Mouse (Mus musculus): ENCODE results near the gene 9130023H24Rik. TPM values are rescaled to one million over a fixed set of nuclear protein-coding genes. Genes with fewer than 3 reads are reported as not detected.

9130023H24Rik gene
- polyA plus RNA-seq, 1 experiment from 2014 or later: 2.4 TPM

GRCm38 (mm10) chr7:128235481-128235880 is 2.4 kb downstream of the 9130023H24Rik start:
- ATAC-seq (ENCODE audit: insufficient read depth): no peak
- peaks cover 29% of the 10 kb centered on the region for H3K4me1 ChIP-seq (replicated peaks)
- no peaks in the 10 kb centered on the region for H3K9me3 ChIP-seq (replicated peaks)
- H3K27ac ChIP-seq (replicated peaks): no peak overlapping the region
- H3K27me3 ChIP-seq: peaks cover 7% of the 10 kb centered on the region; the same call in 1 of the 2 replicates
- no peak overlapping the region for H3K4me2 ChIP-seq
- 68% methylated on average over 1 of the region's 1 CpGs for WGBS (ENCODE audit: insufficient replicate concordance)
- H3K4me3 ChIP-seq (replicated peaks): no peak overlapping the region
- no peak overlapping the region for H3K9ac ChIP-seq
- H3K36me3 ChIP-seq (replicated peaks): peaks cover 21% of the 10 kb centered on the region

- 52% methylated on average over 2 of the region's 2 CpGs for WGBS (ENCODE audit: insufficient replicate concordance)
- H3K4me3 ChIP-seq (replicated peaks): no peak overlapping the region
- peaks cover 14% of the 10 kb centered on the region for H3K36me3 ChIP-seq (replicated peaks)
- H3K4me2 ChIP-seq: no peak overlapping the region
- H3K9me3 ChIP-seq (replicated peaks): no peaks in the 10 kb centered on the region
- ATAC-seq (ENCODE audit: insufficient read depth): no peak
- no peak overlapping the region for H3K27ac ChIP-seq (replicated peaks)
- peaks cover 22% of the 10 kb centered on the region for H3K4me1 ChIP-seq (replicated peaks)
- peaks cover 7% of the 10 kb centered on the region; the same call in 1 of the 2 replicates for H3K27me3 ChIP-seq
- no peak overlapping the region for H3K9ac ChIP-seq
Observed at GRCm38 (mm10) chr7:128234796-128235195, 3.0 kb downstream of the 9130023H24Rik start.

- H3K27ac ChIP-seq (replicated peaks): no peak overlapping the region
- H3K9ac ChIP-seq: no peak overlapping the region
- H3K4me1 ChIP-seq (replicated peaks): peaks cover 4% of the 10 kb centered on the region
- no peaks in the 10 kb centered on the region for H3K9me3 ChIP-seq (replicated peaks)
- no peak overlapping the region for H3K4me3 ChIP-seq (replicated peaks)
- ATAC-seq (ENCODE audit: insufficient read depth): no peak
- peaks cover 12% of the 10 kb centered on the region; the same call in 1 of the 2 replicates for H3K27me3 ChIP-seq
- no peak overlapping the region for H3K4me2 ChIP-seq
- WGBS (ENCODE audit: insufficient replicate concordance): 33% methylated on average over 8 of the region's 8 CpGs
- H3K36me3 ChIP-seq (replicated peaks): peaks cover 8% of the 10 kb centered on the region
Observed at GRCm38 (mm10) chr7:128231741-128232140, 6.1 kb downstream of the 9130023H24Rik start.

GRCm38 (mm10) chr7:128220936-128221335 is 16.9 kb downstream of the 9130023H24Rik start:
- Histone ChIP-seq H3K9me3 (replicated peaks) (no peaks in the 10 kb centered on the region), H3K4me2 (no peak overlapping the region), H3K9ac (no peak overlapping the region), H3K36me3 (replicated peaks) (no peaks in the 10 kb centered on the region), H3K4me3 (replicated peaks) (no peak overlapping the region), H3K27me3 (no peaks in the 10 kb centered on the region), H3K4me1 (replicated peaks) (no peaks in the 10 kb centered on the region), H3K27ac (replicated peaks) (no peak overlapping the region)
- no peak for ATAC-seq (ENCODE audit: insufficient read depth)
- 74% methylated on average over 3 of the region's 3 CpGs for WGBS (ENCODE audit: insufficient replicate concordance)

- no peak overlapping the region for H3K4me2 ChIP-seq
- H3K36me3 ChIP-seq (replicated peaks): no peaks in the 10 kb centered on the region
- no peaks in the 10 kb centered on the region for H3K27me3 ChIP-seq
- H3K9me3 ChIP-seq (replicated peaks): no peaks in the 10 kb centered on the region
- no peak overlapping the region for H3K27ac ChIP-seq (replicated peaks)
- 35% methylated on average over 4 of the region's 4 CpGs for WGBS (ENCODE audit: insufficient replicate concordance)
- no peaks in the 10 kb centered on the region for H3K4me1 ChIP-seq (replicated peaks)
- H3K9ac ChIP-seq: no peak overlapping the region
- no peak overlapping the region for H3K4me3 ChIP-seq (replicated peaks)
- ATAC-seq (ENCODE audit: insufficient read depth): no peak
Observed at GRCm38 (mm10) chr7:128219952-128220351, 17.9 kb downstream of the 9130023H24Rik start.

- Histone ChIP-seq H3K9ac (no peak overlapping the region), H3K4me3 (replicated peaks) (no peak overlapping the region), H3K4me2 (no peak overlapping the region), H3K27me3 (no peaks in the 10 kb centered on the region; the same call in 1 of the 2 replicates), H3K27ac (replicated peaks) (no peak overlapping the region), H3K9me3 (replicated peaks) (no peaks in the 10 kb centered on the region), H3K36me3 (replicated peaks) (no peaks in the 10 kb centered on the region), H3K4me1 (replicated peaks) (no peaks in the 10 kb centered on the region)
- 46% methylated on average over 3 of the region's 3 CpGs for WGBS (ENCODE audit: insufficient replicate concordance)
- ATAC-seq (ENCODE audit: insufficient read depth): no peak
Observed at GRCm38 (mm10) chr7:128209826-128210225, 28.0 kb downstream of the 9130023H24Rik start.

- H3K4me2 ChIP-seq: no peak overlapping the region
- H3K9ac ChIP-seq: no peak overlapping the region
- ATAC-seq (ENCODE audit: insufficient read depth): no peak
- H3K4me3 ChIP-seq (replicated peaks): no peak overlapping the region
- no peaks in the 10 kb centered on the region; the same call in 1 of the 2 replicates for H3K27me3 ChIP-seq
- 2% methylated on average over 4 of the region's 4 CpGs for WGBS (ENCODE audit: insufficient replicate concordance)
- H3K9me3 ChIP-seq (replicated peaks): no peaks in the 10 kb centered on the region
- no peak overlapping the region for H3K27ac ChIP-seq (replicated peaks)
- H3K36me3 ChIP-seq (replicated peaks): no peaks in the 10 kb centered on the region
- no peaks in the 10 kb centered on the region for H3K4me1 ChIP-seq (replicated peaks)
Observed at GRCm38 (mm10) chr7:128208187-128208586, 29.6 kb downstream of the 9130023H24Rik start.

- no peak for ATAC-seq (ENCODE audit: insufficient read depth)
- Histone ChIP-seq H3K9ac (no peak within 1 kb of the TSS), H3K9me3 (replicated peaks) (no peaks in the 10 kb centered on the region), H3K4me2 (no peak within 1 kb of the TSS), H3K4me3 (replicated peaks) (no peak within 1 kb of the TSS), H3K36me3 (replicated peaks) (no peaks in the 10 kb centered on the region), H3K27me3 (no peaks in the 10 kb centered on the region; the same call in 1 of the 2 replicates), H3K27ac (replicated peaks) (no peak within 1 kb of the TSS), H3K4me1 (replicated peaks) (no peaks in the 10 kb centered on the region)
- whole genome bisulfite sequencing (ENCODE audit: insufficient replicate concordance): 72% methylated on average over 6 of the region's 6 CpGs
Observed at GRCm38 (mm10) chr7:128206152-128206551, 31.7 kb downstream of the 9130023H24Rik start, which contains the start of gene Cox6a2. Gene Cox6a2 (minus strand): TSS chr7:128206387.

- no peak for ATAC-seq (ENCODE audit: insufficient read depth)
- 80% methylated on average over 18 of the region's 18 CpGs for WGBS (ENCODE audit: insufficient replicate concordance)
Observed at GRCm38 (mm10) chr7:128205695-128206094, 32.1 kb downstream of the 9130023H24Rik start.

GRCm38 (mm10) chr7:128204179-128204578 is 33.7 kb downstream of the 9130023H24Rik start:
- no peaks in the 10 kb centered on the region for H3K36me3 ChIP-seq (replicated peaks)
- no peaks in the 10 kb centered on the region for H3K9me3 ChIP-seq (replicated peaks)
- no peaks in the 10 kb centered on the region for H3K27me3 ChIP-seq
- WGBS (ENCODE audit: insufficient replicate concordance): 76% methylated on average over 8 of the region's 8 CpGs
- H3K4me2 ChIP-seq: no peak overlapping the region
- no peaks in the 10 kb centered on the region for H3K4me1 ChIP-seq (replicated peaks)
- no peak overlapping the region for H3K9ac ChIP-seq
- no peak for ATAC-seq (ENCODE audit: insufficient read depth)
- H3K27ac ChIP-seq (replicated peaks): no peak overlapping the region
- no peak overlapping the region for H3K4me3 ChIP-seq (replicated peaks)

More at GRCm38 (mm10) chr7:128205695-128206094, 32.1 kb downstream of the 9130023H24Rik start:
- Histone ChIP-seq H3K36me3 (replicated peaks) (no peaks in the 10 kb centered on the region), H3K4me3 (replicated peaks) (no peak overlapping the region), H3K4me1 (replicated peaks) (no peaks in the 10 kb centered on the region), H3K9ac (no peak overlapping the region), H3K27me3 (no peaks in the 10 kb centered on the region; the same call in 1 of the 2 replicates), H3K9me3 (replicated peaks) (no peaks in the 10 kb centered on the region), H3K27ac (replicated peaks) (no peak overlapping the region), H3K4me2 (no peak overlapping the region)

GRCm38 (mm10) chr7:128203071-128203470 is 34.8 kb downstream of the 9130023H24Rik start:
- H3K36me3 ChIP-seq (replicated peaks): no peaks in the 10 kb centered on the region
- no peaks in the 10 kb centered on the region for H3K9me3 ChIP-seq (replicated peaks)
- ATAC-seq (ENCODE audit: insufficient read depth): no peak
- WGBS (ENCODE audit: insufficient replicate concordance): 69% methylated on average over 9 of the region's 9 CpGs
- no peak overlapping the region for H3K4me2 ChIP-seq
- no peak overlapping the region for H3K27ac ChIP-seq (replicated peaks)
- no peak overlapping the region for H3K9ac ChIP-seq
- no peaks in the 10 kb centered on the region for H3K27me3 ChIP-seq
- no peaks in the 10 kb centered on the region for H3K4me1 ChIP-seq (replicated peaks)
- no peak overlapping the region for H3K4me3 ChIP-seq (replicated peaks)

- Histone ChIP-seq H3K4me1 (replicated peaks) (no peaks in the 10 kb centered on the region), H3K27me3 (no peaks in the 10 kb centered on the region), H3K36me3 (replicated peaks) (no peaks in the 10 kb centered on the region), H3K27ac (replicated peaks) (no peak overlapping the region), H3K4me2 (no peak overlapping the region), H3K4me3 (replicated peaks) (no peak overlapping the region), H3K9me3 (replicated peaks) (no peaks in the 10 kb centered on the region), H3K9ac (no peak overlapping the region)
- WGBS (ENCODE audit: insufficient replicate concordance): 60% methylated on average over 9 of the region's 9 CpGs
- no peak for ATAC-seq (ENCODE audit: insufficient read depth)
Observed at GRCm38 (mm10) chr7:128201607-128202006, 36.2 kb downstream of the 9130023H24Rik start.
